Mouse (Mus musculus): Measurements from ENCODE around the gene Rer1.

The Rer1 gene

GRCm38 (mm10) chr4:155086108-155087024 lies at the start of gene Rer1, which contains the start of gene Morn1:
TSS of gene Rer1 (minus strand) at chr4:155086382.
TSS of gene Morn1 (plus strand) at chr4:155086577.
- peak; percentile 100 for DNase-seq (ENCODE audit: low read depth, low spot score)

GRCm38 (mm10) chr4:155134686-155135172 lies 48.5 kb upstream of the Rer1 start:
- no peak for DNase-seq (ENCODE audit: low read depth, low spot score)

- no peak for DNase-seq (ENCODE audit: low read depth, low spot score)
Observed at GRCm38 (mm10) chr4:155133658-155134417, 47.7 kb upstream of the Rer1 start.

GRCm38 (mm10) chr4:155133188-155133587 lies 47.0 kb upstream of the Rer1 start:
- no peak for DNase-seq (ENCODE audit: low read depth, low spot score)

GRCm38 (mm10) chr4:155130616-155131015 lies 44.4 kb upstream of the Rer1 start:
- no peak for DNase-seq (ENCODE audit: low read depth, low spot score)

- DNase-seq (ENCODE audit: low read depth, low spot score): no peak
Observed at GRCm38 (mm10) chr4:155129996-155130395, 43.8 kb upstream of the Rer1 start.

GRCm38 (mm10) chr4:155129132-155129917 lies 43.1 kb upstream of the Rer1 start:
- peak; percentile 76 for DNase-seq (ENCODE audit: low read depth, low spot score)

- DNase-seq (ENCODE audit: low read depth, low spot score): no peak
Observed at GRCm38 (mm10) chr4:155128411-155128810, 42.2 kb upstream of the Rer1 start.

GRCm38 (mm10) chr4:155126602-155127372 lies 40.6 kb upstream of the Rer1 start:
- DNase-seq (ENCODE audit: low read depth, low spot score): peak; percentile 69

- no peak for DNase-seq (ENCODE audit: low read depth, low spot score)
Observed at GRCm38 (mm10) chr4:155126194-155126593, 40.0 kb upstream of the Rer1 start.

GRCm38 (mm10) chr4:155125310-155125709 lies 39.1 kb upstream of the Rer1 start:
- no peak for DNase-seq (ENCODE audit: low read depth, low spot score)

- DNase-seq (ENCODE audit: low read depth, low spot score): no peak
Observed at GRCm38 (mm10) chr4:155123868-155124534, 37.8 kb upstream of the Rer1 start.

GRCm38 (mm10) chr4:155122444-155123040 lies 36.4 kb upstream of the Rer1 start:
- DNase-seq (ENCODE audit: low read depth, low spot score): peak; percentile 37

- DNase-seq (ENCODE audit: low read depth, low spot score): no peak
Observed at GRCm38 (mm10) chr4:155121915-155122443, 35.8 kb upstream of the Rer1 start.

GRCm38 (mm10) chr4:155121222-155121621 lies 35.0 kb upstream of the Rer1 start:
- DNase-seq (ENCODE audit: low read depth, low spot score): no peak

GRCm38 (mm10) chr4:155120583-155120982 lies 34.4 kb upstream of the Rer1 start:
- DNase-seq (ENCODE audit: low read depth, low spot score): no peak

GRCm38 (mm10) chr4:155120038-155120437 lies 33.9 kb upstream of the Rer1 start:
- DNase-seq (ENCODE audit: low read depth, low spot score): no peak

GRCm38 (mm10) chr4:155118278-155118677 lies 32.1 kb upstream of the Rer1 start:
- no peak for DNase-seq (ENCODE audit: low read depth, low spot score)

- no peak for DNase-seq (ENCODE audit: low read depth, low spot score)
Observed at GRCm38 (mm10) chr4:155117396-155117978, 31.3 kb upstream of the Rer1 start.

Measured in CD4-positive, CD25-positive, alpha-beta regulatory T cell, adult 2 months (primary cell).